Mouse (Mus musculus): ENCODE data around the gene Olfr1507.

GRCm38 (mm10) chr14:52442690-52443089 lies 52.9 kb downstream of the Olfr1507 start, which contains the start of gene Olfr1509:
- no peak for TF ChIP-seq GATA1 (IDR thresholded peaks at IDR 0.05; ENCODE audit: borderline replicate concordance, low read length)
- no peak for TF ChIP-seq FLI1 (IDR thresholded peaks at IDR 0.05; ENCODE audit: low read length)

Data from megakaryocyte, embryonic 14.5 days (primary cell).